Mouse (Mus musculus): Measurements from ENCODE around the gene Cand2. TPM values are rescaled to one million over a fixed set of nuclear protein-coding genes. Genes with fewer than 3 reads are reported as not detected.

Cand2 gene
- polyA plus RNA-seq, 1 experiment = 8.4 TPM

DNA sequence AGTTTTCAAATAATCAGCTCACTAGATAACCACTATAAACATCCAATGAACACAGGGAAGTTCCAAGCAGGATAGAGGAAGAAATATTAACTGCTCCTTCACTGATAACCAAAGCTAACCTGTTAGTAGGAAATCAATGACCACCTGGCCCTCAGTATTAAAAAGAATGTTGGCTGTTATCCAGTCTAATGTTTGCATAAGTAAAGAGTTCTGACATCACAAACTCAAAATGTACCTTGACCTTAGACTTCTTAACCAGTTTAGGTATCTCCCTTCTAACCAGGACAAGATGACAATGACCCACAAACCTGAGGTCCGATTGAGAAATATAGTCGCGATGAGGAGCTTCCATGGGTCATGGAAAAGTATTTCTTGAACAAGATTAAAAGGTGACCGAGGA, 70.7 kb downstream of the Cand2 start:
- TF ChIP-seq POLR2A (IDR thresholded peaks at IDR 0.05; ENCODE audit: borderline replicate concordance, extremely low read depth, low read depth, low read length) (no peak), CTCF (IDR thresholded peaks at IDR 0.05; ENCODE audit: insufficient read depth, low read length) (no peak)
- no peak overlapping the region for H3K4me3 ChIP-seq (replicated peaks; ENCODE audit: extremely low read depth, low read depth, low read length)
- WGBS = 93% methylated on average over 4 of the region's 4 CpGs
- no peaks in the 10 kb centered on the region for H3K4me1 ChIP-seq (ENCODE audit: control insufficient read depth, insufficient read depth, low read length)
- no peak for DNase-seq

DNA sequence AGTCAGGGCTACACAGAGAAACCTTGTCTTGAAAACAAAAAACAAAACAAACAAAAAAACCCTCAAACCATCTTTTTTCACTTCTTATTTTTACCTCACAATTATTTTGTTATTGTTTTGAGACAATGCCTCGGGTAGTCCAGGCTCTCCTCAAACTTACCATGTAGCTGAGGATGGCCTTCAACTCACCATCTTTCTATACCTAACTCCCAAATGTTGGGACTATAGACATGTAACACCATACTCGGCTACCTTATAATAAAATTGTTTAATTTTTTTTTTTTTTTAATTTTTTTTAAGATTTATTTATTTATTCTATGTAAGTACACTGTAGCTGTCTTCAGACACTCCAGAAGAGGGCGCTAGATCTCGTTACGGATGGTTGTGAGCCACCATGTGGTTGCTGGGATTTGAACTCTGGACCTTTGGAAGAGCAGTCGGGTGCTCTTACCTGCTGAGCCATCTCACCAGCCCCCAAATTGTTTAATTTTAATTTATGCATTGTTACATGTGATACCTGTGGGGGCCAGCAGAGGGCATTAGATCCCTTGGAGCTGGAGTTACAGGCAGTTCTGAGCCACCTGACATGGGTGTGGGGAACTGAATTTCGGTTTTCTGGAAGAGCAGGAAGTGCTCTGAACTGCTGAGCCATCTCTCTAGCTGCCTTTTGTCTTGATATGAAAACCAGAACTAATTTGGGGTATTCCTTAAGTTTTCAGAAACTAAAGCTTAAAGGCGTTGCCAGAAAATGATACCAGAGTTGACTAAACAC, 72.5 kb downstream of the Cand2 start:
- TF ChIP-seq POLR2A (IDR thresholded peaks at IDR 0.05; ENCODE audit: borderline replicate concordance, extremely low read depth, low read depth, low read length) = no peak
- TF ChIP-seq CTCF (IDR thresholded peaks at IDR 0.05; ENCODE audit: insufficient read depth, low read length) = peak; percentile 62
- peak; percentile 53 for DNase-seq
- 24% methylated on average over 8 of the region's 8 CpGs for WGBS
- H3K4me3 ChIP-seq (replicated peaks; ENCODE audit: extremely low read depth, low read depth, low read length) = no peak overlapping the region
- H3K4me1 ChIP-seq (ENCODE audit: control insufficient read depth, insufficient read depth, low read length) = no peaks in the 10 kb centered on the region

DNA sequence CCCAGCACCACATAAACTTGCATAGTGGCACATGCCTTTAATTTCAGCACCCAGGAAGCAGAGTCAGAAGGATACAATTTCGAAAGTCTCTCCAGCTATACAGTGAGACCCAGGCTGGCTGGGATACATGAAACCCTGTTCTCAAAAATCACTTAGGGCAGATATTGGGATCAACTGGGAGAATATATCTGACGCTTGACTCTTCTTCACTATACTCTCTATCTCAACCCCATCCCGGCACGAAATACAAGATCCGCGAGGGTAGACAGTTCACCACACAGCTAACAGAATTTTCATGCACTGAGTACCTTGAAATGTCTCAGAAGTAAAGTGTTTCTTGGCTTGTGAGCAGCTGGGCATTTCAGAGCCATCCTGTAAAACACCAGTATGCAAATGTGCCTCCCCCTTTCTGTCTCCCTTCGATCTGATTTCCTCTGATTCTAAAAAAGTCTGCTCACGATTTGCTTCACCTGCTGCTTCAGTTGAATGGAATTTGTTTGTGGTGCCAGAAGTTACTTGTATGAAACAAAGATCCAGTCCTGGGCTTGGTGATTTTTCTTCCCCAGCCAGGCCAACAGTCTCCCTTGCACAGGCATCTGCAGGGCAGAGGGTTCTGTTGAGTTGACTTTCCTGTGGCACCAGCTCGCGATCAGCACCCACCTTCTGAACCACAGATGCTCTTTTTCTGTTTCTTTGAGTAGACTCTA, 74.4 kb downstream of the Cand2 start:
- no peak for DNase-seq
- H3K4me1 ChIP-seq (ENCODE audit: control insufficient read depth, insufficient read depth, low read length) = no peaks in the 10 kb centered on the region
- WGBS = 86% methylated on average over 10 of the region's 10 CpGs
- TF ChIP-seq CTCF (IDR thresholded peaks at IDR 0.05; ENCODE audit: insufficient read depth, low read length) (no peak), POLR2A (IDR thresholded peaks at IDR 0.05; ENCODE audit: borderline replicate concordance, extremely low read depth, low read depth, low read length) (no peak)
- H3K4me3 ChIP-seq (replicated peaks; ENCODE audit: extremely low read depth, low read depth, low read length) = no peak overlapping the region

DNA sequence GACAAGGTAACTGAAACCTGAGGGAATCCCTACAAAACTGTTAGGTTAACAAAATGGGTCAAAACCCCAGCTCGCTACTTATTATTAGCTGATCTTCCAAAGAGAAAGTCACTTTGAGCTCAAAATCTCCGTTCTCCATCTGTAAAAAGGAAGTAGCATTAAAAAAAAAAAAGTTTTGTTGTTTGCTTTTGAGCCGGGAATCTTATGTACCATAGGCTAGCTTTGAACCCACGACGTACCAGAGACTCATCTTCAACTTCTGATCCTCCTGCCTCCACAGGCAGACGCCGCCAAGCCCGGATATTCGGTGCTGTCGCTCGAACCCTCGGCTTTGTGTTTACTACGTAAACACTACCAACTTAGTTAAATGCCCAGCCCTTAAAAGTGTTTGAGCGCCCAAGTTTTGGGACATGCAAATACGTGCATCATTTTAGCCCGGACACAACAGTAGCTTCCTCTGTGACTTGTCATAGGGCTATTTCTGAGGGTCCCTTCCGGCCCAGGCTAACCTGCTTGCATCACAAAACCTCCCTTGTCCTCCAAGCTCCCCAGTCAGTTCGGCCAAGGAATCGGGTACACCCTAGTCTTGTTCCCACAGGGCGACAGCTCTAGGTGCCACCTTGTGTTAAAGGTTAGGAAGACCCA, 78.2 kb downstream of the Cand2 start:
- DNase-seq = no peak
- Histone ChIP-seq H3K4me3 (replicated peaks; ENCODE audit: extremely low read depth, low read depth, low read length) (peak overlapping the region; percentile 74), H3K4me1 (ENCODE audit: control insufficient read depth, insufficient read depth, low read length) (no peaks in the 10 kb centered on the region)
- TF ChIP-seq CTCF (IDR thresholded peaks at IDR 0.05; ENCODE audit: insufficient read depth, low read length) = no peak
- WGBS = 5% methylated on average over 20 of the region's 20 CpGs

DNA sequence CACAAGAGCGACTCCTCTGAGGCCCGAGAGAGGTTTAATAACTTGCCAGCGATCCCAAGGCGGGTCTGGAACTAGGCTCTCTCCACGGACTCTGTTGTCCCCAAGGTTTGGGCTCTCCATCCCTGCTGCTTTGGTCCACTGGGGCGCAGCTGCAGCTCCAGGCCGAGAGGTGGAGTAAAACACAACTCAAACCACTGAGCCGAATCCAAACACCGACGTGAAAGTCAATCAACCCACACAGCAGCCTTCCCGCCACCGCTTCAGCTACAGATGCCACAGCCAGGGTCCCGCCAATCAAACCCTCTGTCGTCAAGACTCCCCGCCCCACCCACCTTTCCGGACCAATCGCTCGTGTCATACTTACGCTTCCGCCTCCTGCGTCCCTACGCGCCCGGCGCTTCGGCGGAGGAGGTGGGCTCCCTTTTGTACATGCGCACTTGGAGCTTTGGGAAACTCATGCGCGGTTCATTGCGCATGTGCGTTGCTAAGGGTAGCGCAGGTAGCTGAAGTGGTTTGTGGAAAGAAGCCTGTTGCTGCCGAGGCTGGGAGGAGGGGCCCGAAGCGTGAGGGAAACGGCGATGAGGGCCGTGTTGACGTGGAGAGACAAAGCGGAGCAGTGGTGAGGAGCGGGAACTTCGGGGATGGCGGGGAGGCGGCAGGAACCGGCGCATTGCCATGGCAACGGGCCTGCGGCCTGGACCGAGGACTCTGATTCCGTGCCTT, 78.9 kb downstream of the Cand2 start, which contains the start of the genes Mbd4 and Ift122:
Mbd4 (minus strand) TSS at position 281 of the 723 bp plus-strand sequence.
Ift122 (plus strand) TSS at position 380 of the 723 bp plus-strand sequence.
- Histone ChIP-seq H3K4me3 (replicated peaks; ENCODE audit: extremely low read depth, low read depth, low read length) (peak within 1 kb of the TSS; percentile 74), H3K4me1 (ENCODE audit: control insufficient read depth, insufficient read depth, low read length) (no peaks in the 10 kb centered on the region)
- peak; percentile 94 for DNase-seq
- WGBS = under 1% methylated on average over 50 of the region's 51 CpGs
- TF ChIP-seq POLR2A (IDR thresholded peaks at IDR 0.05; ENCODE audit: borderline replicate concordance, extremely low read depth, low read depth, low read length) = peak; percentile 43; the same call in 1 of the 2 replicates
- TF ChIP-seq CTCF (IDR thresholded peaks at IDR 0.05; ENCODE audit: insufficient read depth, low read length) = peak; percentile 44; the same call in 1 of the 2 replicates

DNA sequence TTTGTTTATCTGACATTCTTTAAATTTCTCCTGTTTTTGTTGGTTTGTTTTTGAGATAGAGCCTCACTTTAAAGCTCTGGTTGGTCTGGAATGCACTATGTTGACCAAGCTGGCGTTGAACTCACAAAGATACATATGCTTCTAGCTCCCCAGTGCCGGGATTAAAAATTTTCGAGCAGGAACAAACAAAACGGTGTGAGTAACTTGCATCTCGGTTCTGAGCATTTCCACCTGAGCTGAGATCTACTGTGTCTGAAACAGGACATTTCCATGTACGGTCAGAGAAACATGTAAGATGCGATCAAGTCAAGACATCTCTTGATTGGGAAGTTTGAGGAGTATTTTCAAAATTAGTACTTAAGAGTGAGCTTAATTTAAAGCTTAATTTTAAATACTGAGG, 79.6 kb downstream of the Cand2 start:
- Histone ChIP-seq H3K4me3 (replicated peaks; ENCODE audit: extremely low read depth, low read depth, low read length) (no peak overlapping the region), H3K4me1 (ENCODE audit: control insufficient read depth, insufficient read depth, low read length) (no peaks in the 10 kb centered on the region)
- 43% methylated on average over 7 of the region's 7 CpGs for WGBS
- TF ChIP-seq POLR2A (IDR thresholded peaks at IDR 0.05; ENCODE audit: borderline replicate concordance, extremely low read depth, low read depth, low read length) (no peak), CTCF (IDR thresholded peaks at IDR 0.05; ENCODE audit: insufficient read depth, low read length) (no peak)
- no peak for DNase-seq

DNA sequence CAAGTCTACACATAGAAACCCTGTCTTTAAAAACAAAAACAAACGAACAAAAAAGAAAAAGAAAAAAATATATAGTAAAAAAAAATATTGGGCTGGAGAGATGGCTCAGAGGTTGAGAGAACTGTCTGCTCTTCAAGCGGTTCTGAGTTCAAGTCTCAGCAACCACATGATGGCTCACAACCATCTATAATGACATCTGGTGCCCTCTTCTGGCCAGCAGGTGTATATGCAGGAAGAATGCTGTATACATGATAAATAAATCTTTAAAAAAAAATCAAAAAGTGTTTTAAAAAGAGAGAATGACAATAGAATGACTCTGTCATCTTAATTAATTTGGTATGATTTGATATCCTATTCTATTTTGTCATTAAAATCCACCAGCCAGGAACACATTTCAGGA, 80.1 kb downstream of the Cand2 start:
- no peaks in the 10 kb centered on the region for H3K4me1 ChIP-seq (ENCODE audit: control insufficient read depth, insufficient read depth, low read length)
- 0 out of 2 replicates have a peak, but pooled peaks have one; percentile 10 for TF ChIP-seq CTCF (IDR thresholded peaks at IDR 0.05; ENCODE audit: insufficient read depth, low read length)
- no peak for TF ChIP-seq POLR2A (IDR thresholded peaks at IDR 0.05; ENCODE audit: borderline replicate concordance, extremely low read depth, low read depth, low read length)
- 68% methylated on average over 2 of the region's 2 CpGs for WGBS
- H3K4me3 ChIP-seq (replicated peaks; ENCODE audit: extremely low read depth, low read depth, low read length) = no peak overlapping the region
- no peak for DNase-seq

Other genes starting within 250 kb of the Cand2 start
- 2.3 and 4.2 TPM in 2 replicates for gene Tsen2, start 229.9 kb upstream of the Cand2 start, polyA plus RNA-seq (2012; rRNA removed)
- gene Mkrn2os, start 182.0 kb upstream of the Cand2 start, polyA plus RNA-seq (2012; rRNA removed) = 0.40 TPM in 1 of 2 replicates, not detected in the other
- 57.2 and 68.1 TPM in 2 replicates for gene Mkrn2, start 172.6 kb upstream of the Cand2 start, polyA plus RNA-seq (2012; rRNA removed)
- gene Raf1, start 97.9 kb upstream of the Cand2 start, polyA plus RNA-seq (2012; rRNA removed) = 98.6 and 131 TPM in 2 replicates
- gene Tmem40, start 12.1 kb upstream of the Cand2 start, polyA plus RNA-seq (2012; rRNA removed) = 2.2 and 21.5 TPM in 2 replicates
- 276 and 321 TPM in 2 replicates for gene Rpl32, start 34.2 kb downstream of the Cand2 start, polyA plus RNA-seq (2012; rRNA removed)
- 1.7 and 2.0 TPM in 2 replicates for gene Efcab12, start 63.9 kb downstream of the Cand2 start, polyA plus RNA-seq (2012; rRNA removed)
- 1.3 and 2.5 TPM in 2 replicates for gene Mbd4, start 78.8 kb downstream of the Cand2 start, polyA plus RNA-seq (2012; rRNA removed)
- 12.6 and 13.4 TPM in 2 replicates for gene Ift122, start 78.9 kb downstream of the Cand2 start, polyA plus RNA-seq (2012; rRNA removed)
- gene Rho, start 157.2 kb downstream of the Cand2 start, polyA plus RNA-seq (2012; rRNA removed) = 1.0 and 1.3 TPM in 2 replicates
- not detected in 2 replicates for gene H1foo, start 170.4 kb downstream of the Cand2 start, polyA plus RNA-seq (2012; rRNA removed)
- gene Plxnd1, start 220.5 kb downstream of the Cand2 start, polyA plus RNA-seq (2012; rRNA removed) = 146 and 185 TPM in 2 replicates

Measured in lung, adult 2 months (tissue).